10 mouse cellular contexts compared by ENCODE assay signal in genomic region chr10:112926271-112926670, GRCm38 (mm10). TPM values are rescaled to one million over a fixed set of nuclear protein-coding genes. Genes with fewer than 3 reads are reported as not detected.
DNase-seq lines count a peak whose midpoint lies in the region; ATAC-seq and TF ChIP-seq lines count a peak whose summit lies in the region.
"Had no signal": no experiment of that assay in that cellular context is flagged by ENCODE, and none has a peak within 500 bp of the region (broad histone marks: within the 10 kb centered on the region; RNA-seq: fewer than 3 reads in every experiment).

No protein-coding gene starts in this region.

- no peak for TF ChIP-seq POLR2A in brain, embryonic 14.5 days (IDR thresholded peaks at IDR 0.05; ENCODE audit: borderline replicate concordance, extremely low read depth, insufficient read depth, insufficient read length, poor library complexity, severe bottlenecking)

- ATAC-seq in intestine, embryonic 14.5 days (replicated peaks; ENCODE audit: low FRiP score, low TSS enrichment, low read depth) = no peak
- no peak for ATAC-seq in intestine, embryonic 15.5 days
- no peak for ATAC-seq in hindbrain, embryonic 11.5 days (ENCODE audit: low FRiP score)
- ATAC-seq in midbrain, embryonic 14.5 days (ENCODE audit: low FRiP score, low TSS enrichment) = no peak

- H3K4me2 ChIP-seq in intestine, embryonic 14.5 days (ENCODE audit: low read length) = peak overlapping the region; percentile 57
- no peak overlapping the region; the same call in 1 of the 2 replicates for H3K4me2 ChIP-seq in intestine, embryonic 15.5 days (replicated peaks)
- H3K4me2 ChIP-seq in hindbrain, embryonic 11.5 days (replicated peaks; ENCODE audit: low read depth, low read length) = 0 out of 2 replicates have a peak overlapping the region, but pooled peaks have one; percentile 15
- peak overlapping the region; percentile 88 for H3K4me2 ChIP-seq in midbrain, embryonic 14.5 days (ENCODE audit: low read length)

- no peak for DNase-seq in intestine, embryonic 14.5 days (ENCODE audit: low spot score)
- peak; percentile 18 for DNase-seq in brain, embryonic 14.5 days (ENCODE audit: low read depth)
- no peak for DNase-seq in hindbrain, embryonic 11.5 days (ENCODE audit: low spot score)
- DNase-seq in midbrain, embryonic 14.5 days = no peak
- no peak for DNase-seq in thymus, postnatal 25 days
- no peak for DNase-seq in right cerebral cortex, adult 2 months (ENCODE audit: low spot score in 2 of 2)
- DNase-seq in embryo, embryonic 10 days (ENCODE audit: low spot score) = no peak
- DNase-seq: adrenal gland, adult 8-10 months; cerebellum, postnatal 36 days had no signal

- 92% methylated on average over 2 of the region's 2 CpGs for whole genome bisulfite sequencing in intestine, embryonic 14.5 days
- WGBS in intestine, embryonic 15.5 days = 85% methylated on average over 2 of the region's 2 CpGs
- WGBS in hindbrain, embryonic 11.5 days = 93% methylated on average over 2 of the region's 2 CpGs
- WGBS in midbrain, embryonic 14.5 days = 78% methylated on average over 2 of the region's 2 CpGs

- no peak overlapping the region for H3K27ac ChIP-seq in intestine, embryonic 14.5 days (ENCODE audit: low read depth)
- H3K27ac ChIP-seq in intestine, embryonic 15.5 days = no peak overlapping the region
- no peak overlapping the region for H3K27ac ChIP-seq in hindbrain, embryonic 11.5 days (ENCODE audit: low read depth, low read length)
- no peak overlapping the region for H3K27ac ChIP-seq in midbrain, embryonic 14.5 days (replicated peaks; ENCODE audit: low read depth, low read length)

- peaks cover 28% of the 10 kb centered on the region for H3K36me3 ChIP-seq in intestine, embryonic 14.5 days (ENCODE audit: control insufficient read depth, insufficient read depth, low read length)
- peaks cover 10% of the 10 kb centered on the region for H3K36me3 ChIP-seq in intestine, embryonic 15.5 days
- H3K36me3 ChIP-seq in hindbrain, embryonic 11.5 days (ENCODE audit: control insufficient read depth, insufficient read depth, low read length) = no peaks in the 10 kb centered on the region
- peaks cover 24% of the 10 kb centered on the region for H3K36me3 ChIP-seq in midbrain, embryonic 14.5 days (ENCODE audit: control insufficient read depth, insufficient read depth, low read length)

- H3K9ac ChIP-seq in intestine, embryonic 14.5 days (ENCODE audit: low read length) = no peak overlapping the region
- H3K9ac ChIP-seq in intestine, embryonic 15.5 days = no peak overlapping the region
- no peak overlapping the region for H3K9ac ChIP-seq in hindbrain, embryonic 11.5 days (ENCODE audit: low read depth, low read length)
- H3K9ac ChIP-seq in midbrain, embryonic 14.5 days (replicated peaks; ENCODE audit: low read length) = no peak overlapping the region

- no peak overlapping the region for H3K4me3 ChIP-seq in intestine, embryonic 14.5 days (ENCODE audit: low read depth, low read length)
- H3K4me3 ChIP-seq in intestine, embryonic 15.5 days (replicated peaks) = no peak overlapping the region
- no peak overlapping the region for H3K4me3 ChIP-seq in hindbrain, embryonic 11.5 days (ENCODE audit: low read depth, low read length)
- peak overlapping the region; percentile 19; the same call in 1 of the 2 replicates for H3K4me3 ChIP-seq in midbrain, embryonic 14.5 days (replicated peaks; ENCODE audit: low read depth, low read length)

- no peaks in the 10 kb centered on the region for H3K27me3 ChIP-seq in intestine, embryonic 14.5 days (replicated peaks; ENCODE audit: control insufficient read depth, insufficient read depth, low read length)
- no peaks in the 10 kb centered on the region for H3K27me3 ChIP-seq in intestine, embryonic 15.5 days (replicated peaks)
- H3K27me3 ChIP-seq in hindbrain, embryonic 11.5 days (ENCODE audit: control insufficient read depth, insufficient read depth, low read length) = no peaks in the 10 kb centered on the region
- no peaks in the 10 kb centered on the region for H3K27me3 ChIP-seq in midbrain, embryonic 14.5 days (ENCODE audit: control insufficient read depth, insufficient read depth, low read length)

- H3K9me3 ChIP-seq in intestine, embryonic 14.5 days (ENCODE audit: control insufficient read depth, low read length) = no peaks in the 10 kb centered on the region
- no peaks in the 10 kb centered on the region for H3K9me3 ChIP-seq in intestine, embryonic 15.5 days
- no peaks in the 10 kb centered on the region for H3K9me3 ChIP-seq in hindbrain, embryonic 11.5 days (ENCODE audit: control insufficient read depth, low read length)
- no peaks in the 10 kb centered on the region for H3K9me3 ChIP-seq in midbrain, embryonic 14.5 days (ENCODE audit: control insufficient read depth, low read length)

- peaks cover 11% of the 10 kb centered on the region; the same call in 1 of the 2 replicates for H3K4me1 ChIP-seq in intestine, embryonic 14.5 days (replicated peaks; ENCODE audit: control insufficient read depth, insufficient read depth, low read length)
- peaks cover 12% of the 10 kb centered on the region for H3K4me1 ChIP-seq in intestine, embryonic 15.5 days (replicated peaks)
- no peaks in the 10 kb centered on the region for H3K4me1 ChIP-seq in hindbrain, embryonic 11.5 days (replicated peaks; ENCODE audit: control insufficient read depth, insufficient read depth, low read length)
- H3K4me1 ChIP-seq in midbrain, embryonic 14.5 days (ENCODE audit: control insufficient read depth, insufficient read depth, low read length) = peaks cover 34% of the 10 kb centered on the region

- TF ChIP-seq CTCF in brain, embryonic 14.5 days (IDR thresholded peaks at IDR 0.05; ENCODE audit: borderline replicate concordance, extremely low read depth, insufficient read depth, insufficient read length) = no peak

RNA-seq across cellular contexts. Expression of gene Atxn7l3b, which starts 2.5 kb away (rescaled TPM):
- 145 and 175 TPM in 2 replicates for polyA plus RNA-seq in intestine, embryonic 14.5 days (2014; fragmentation: Nextera tagmentation; extraction: Ambion mirVana)
- polyA plus RNA-seq in intestine, embryonic 15.5 days (2015; fragmentation: Nextera tagmentation; extraction: Ambion mirVana) = 159 and 211 TPM in 2 replicates
- polyA plus RNA-seq in brain, embryonic 14.5 days (2012; rRNA removed) = 140 and 195 TPM in 2 replicates
- polyA plus RNA-seq in hindbrain, embryonic 11.5 days (2014; fragmentation: Nextera tagmentation; extraction: Ambion mirVana) = 261 and 268 TPM in 2 replicates
- 332 and 356 TPM in 2 replicates for polyA plus RNA-seq in midbrain, embryonic 14.5 days (2014; fragmentation: Nextera tagmentation; extraction: Ambion mirVana)
